12 mouse cellular contexts compared by ENCODE assay signal in genomic region chr2:102154771-102155211, GRCm38 (mm10). TPM values are rescaled to one million over a fixed set of nuclear protein-coding genes. Genes with fewer than 3 reads are reported as not detected.
DNase-seq lines count a peak whose midpoint lies in the region; ATAC-seq and TF ChIP-seq lines count a peak whose summit lies in the region.
"Had no signal": no experiment of that assay in that cellular context is flagged by ENCODE, and none has a peak within 500 bp of the region (broad histone marks: within the 10 kb centered on the region; RNA-seq: fewer than 3 reads in every experiment).

No protein-coding gene starts in this region.

- no peak for TF ChIP-seq EP300 in heart, postnatal 0 days (IDR thresholded peaks at IDR 0.05; ENCODE audit: low read depth)

- 42% methylated on average over 6 of the region's 6 CpGs for WGBS in heart, postnatal 0 days
- WGBS in neural tube, embryonic 15.5 days, result 38% methylated on average over 6 of the region's 6 CpGs

- H3K27me3 ChIP-seq in heart, postnatal 0 days (ENCODE audit: control insufficient read depth, insufficient read depth, low read length), result no peaks in the 10 kb centered on the region
- no peaks in the 10 kb centered on the region for H3K27me3 ChIP-seq in neural tube, embryonic 15.5 days (replicated peaks)
- H3K27me3 ChIP-seq: forebrain, embryonic 15.5 days; liver, embryonic 13.5 days had no signal

- no peak overlapping the region for H3K4me3 ChIP-seq in heart, postnatal 0 days (ENCODE audit: low read depth, low read length)
- H3K4me3 ChIP-seq in neural tube, embryonic 15.5 days (replicated peaks), result no peak overlapping the region
- H3K4me3 ChIP-seq: forebrain, embryonic 15.5 days; liver, embryonic 13.5 days had no signal

- no peak overlapping the region for H3K9ac ChIP-seq in heart, postnatal 0 days (replicated peaks; ENCODE audit: low read depth, low read length)
- no peak overlapping the region for H3K9ac ChIP-seq in neural tube, embryonic 15.5 days (replicated peaks)
- H3K9ac ChIP-seq: forebrain, embryonic 15.5 days; liver, embryonic 13.5 days had no signal

- H3K9me3 ChIP-seq in heart, postnatal 0 days (replicated peaks; ENCODE audit: control insufficient read depth, low read length), result no peaks in the 10 kb centered on the region
- no peaks in the 10 kb centered on the region for H3K9me3 ChIP-seq in neural tube, embryonic 15.5 days (replicated peaks)
- H3K9me3 ChIP-seq: forebrain, embryonic 15.5 days; liver, embryonic 13.5 days had no signal

- H3K4me2 ChIP-seq in heart, postnatal 0 days (ENCODE audit: low read depth, low read length), result no peak overlapping the region
- H3K4me2 ChIP-seq in neural tube, embryonic 15.5 days, result no peak overlapping the region
- H3K4me2 ChIP-seq: forebrain, embryonic 15.5 days; liver, embryonic 13.5 days had no signal

- peak overlapping the region; percentile 37; the same call in 1 of the 2 replicates for H3K27ac ChIP-seq in heart, postnatal 0 days (ENCODE audit: low read depth)
- no peak overlapping the region for H3K27ac ChIP-seq in neural tube, embryonic 15.5 days (replicated peaks)
- H3K27ac ChIP-seq: forebrain, embryonic 15.5 days; liver, embryonic 13.5 days had no signal

- DNase-seq in heart, postnatal 0 days (ENCODE audit: low spot score), result no peak
- DNase-seq in heart, adult 18-20 months, result no peak
- peak; percentile 13 for DNase-seq in neural tube, embryonic 10.5 days (ENCODE audit: extremely low spot score, low spot score)
- DNase-seq in kidney, postnatal 4 days, result peak; percentile 42 to 57
- DNase-seq in frontal cortex, postnatal 36 days (ENCODE audit: low spot score in 2 of 2), result no peak
- no peak for DNase-seq in layer of hippocampus, postnatal 10 days (ENCODE audit: low spot score in 2 of 2)
- DNase-seq in heart, adult 8-10 months (ENCODE audit: low spot score), result no peak
- DNase-seq: adrenal gland, adult 2 months; cerebellum, adult 18-20 months; liver, embryonic 13.5 days had no signal

- no peaks in the 10 kb centered on the region for H3K36me3 ChIP-seq in heart, postnatal 0 days (replicated peaks; ENCODE audit: control insufficient read depth, insufficient read depth, low read length)
- H3K36me3 ChIP-seq in neural tube, embryonic 15.5 days, result no peaks in the 10 kb centered on the region
- H3K36me3 ChIP-seq: forebrain, embryonic 15.5 days; liver, embryonic 13.5 days had no signal

- ATAC-seq in heart, postnatal 0 days (ENCODE audit: insufficient read depth, low read depth), result no peak
- ATAC-seq in neural tube, embryonic 15.5 days (ENCODE audit: low FRiP score), result no peak
- ATAC-seq: forebrain, embryonic 15.5 days had no signal

- TF ChIP-seq CTCF in heart, postnatal 0 days (IDR thresholded peaks at IDR 0.05; ENCODE audit: low read depth), result no peak

- H3K4me1 ChIP-seq in heart, postnatal 0 days (ENCODE audit: control insufficient read depth, insufficient read depth), result no peaks in the 10 kb centered on the region; the same call in 1 of the 2 replicates
- peaks cover 55% of the 10 kb centered on the region for H3K4me1 ChIP-seq in neural tube, embryonic 15.5 days

RNA-seq across cellular contexts. Expression of gene Ldlrad3, which starts 31.4 kb away (rescaled TPM):
- 3.5 and 8.5 TPM in 2 replicates for total RNA-seq in heart, postnatal 0 days (2014; rRNA removed; ENCODE audit: low replicate concordance)
- 5.2 and 5.4 TPM in 2 replicates for polyA plus RNA-seq in heart, postnatal 0 days (2015; fragmentation: Nextera tagmentation; extraction: Ambion mirVana)
- 1 to 10 TPM; 3.1 to 3.4 TPM for total RNA-seq in heart, adult 18-20 months (2021)
- 30.7 and 32.6 TPM in 2 replicates for polyA plus RNA-seq in neural tube, embryonic 15.5 days (2015; fragmentation: Nextera tagmentation; extraction: Ambion mirVana)
- total RNA-seq in layer of hippocampus, postnatal 10 days (2021), result 10 to 100 TPM; 15.4 to 15.5 TPM
- total RNA-seq in heart, adult 8-10 months (2022), result 1 to 10 TPM; 3.1 to 3.7 (median 3.4) TPM

Comparison
In these comparisons a context has a peak if more than half of its experiments do, and no peak if none do; other contexts are left out.
1. DNase-seq: peak in neural tube, embryonic 10.5 days (single experiment) and kidney, postnatal 4 days (2 of 2); none in heart, postnatal 0 days (single experiment), heart, adult 18-20 months (0 of 2), frontal cortex, postnatal 36 days (0 of 2), layer of hippocampus, postnatal 10 days (0 of 2) and heart, adult 8-10 months (single experiment).